Comparison of ENCODE assay signal across 7 mouse cellular contexts in genomic region chr4:128884711-128885095, GRCm38 (mm10). TPM values are rescaled to one million over a fixed set of nuclear protein-coding genes. Genes with fewer than 3 reads are reported as not detected.
DNase-seq lines count a peak whose midpoint lies in the region; ATAC-seq and TF ChIP-seq lines count a peak whose summit lies in the region.

No protein-coding gene starts in this region.

- peaks cover 46% of the 10 kb centered on the region for H3K27me3 ChIP-seq in liver, embryonic 11.5 days (replicated peaks; ENCODE audit: control insufficient read depth, insufficient read depth, low read length)
- no peaks in the 10 kb centered on the region for H3K27me3 ChIP-seq in forebrain, embryonic 14.5 days (replicated peaks; ENCODE audit: control insufficient read depth, insufficient read depth, low read length)
- H3K27me3 ChIP-seq in limb, embryonic 14.5 days (ENCODE audit: control insufficient read depth, insufficient read depth, low read length): no peaks in the 10 kb centered on the region
- H3K27me3 ChIP-seq in small intestine, adult 2 months (ENCODE audit: control insufficient read depth, insufficient read depth, low read length): 0 out of 2 replicates have a peak, but pooled peaks cover 4% of the 10 kb centered on the region

- no peak overlapping the region for H3K9ac ChIP-seq in liver, embryonic 11.5 days (ENCODE audit: low read depth, low read length)
- H3K9ac ChIP-seq in forebrain, embryonic 14.5 days (ENCODE audit: low read length): peak overlapping the region; percentile 77; the same call in 1 of the 2 replicates
- no peak overlapping the region for H3K9ac ChIP-seq in limb, embryonic 14.5 days (ENCODE audit: low read depth, low read length, severe bottlenecking)

- H3K27ac ChIP-seq in liver, embryonic 11.5 days (ENCODE audit: low read depth, low read length): no peak overlapping the region
- H3K27ac ChIP-seq in forebrain, embryonic 14.5 days (ENCODE audit: low read depth, low read length): no peak overlapping the region
- no peak overlapping the region for H3K27ac ChIP-seq in limb, embryonic 14.5 days (replicated peaks; ENCODE audit: low read depth, low read length)
- no peak overlapping the region for H3K27ac ChIP-seq in small intestine, adult 2 months (ENCODE audit: insufficient read depth, low read depth, low read length)

- H3K36me3 ChIP-seq in liver, embryonic 11.5 days (ENCODE audit: control insufficient read depth, insufficient read depth, low read length): no peaks in the 10 kb centered on the region
- no peaks in the 10 kb centered on the region for H3K36me3 ChIP-seq in forebrain, embryonic 14.5 days (ENCODE audit: control insufficient read depth, insufficient read depth, low read length)
- H3K36me3 ChIP-seq in limb, embryonic 14.5 days (ENCODE audit: control insufficient read depth, insufficient read depth, low read length): 0 out of 2 replicates have a peak, but pooled peaks cover 3% of the 10 kb centered on the region
- H3K36me3 ChIP-seq in small intestine, adult 2 months (ENCODE audit: control insufficient read depth, insufficient read depth, low read length): no peaks in the 10 kb centered on the region

- H3K4me1 ChIP-seq in liver, embryonic 11.5 days (replicated peaks; ENCODE audit: control insufficient read depth, insufficient read depth, low read length): peaks cover 10% of the 10 kb centered on the region
- H3K4me1 ChIP-seq in forebrain, embryonic 14.5 days (ENCODE audit: control insufficient read depth, insufficient read depth, low read length): peaks cover 17% of the 10 kb centered on the region
- peaks cover 9% of the 10 kb centered on the region for H3K4me1 ChIP-seq in limb, embryonic 14.5 days (ENCODE audit: control insufficient read depth, insufficient read depth, low read length)
- H3K4me1 ChIP-seq in small intestine, adult 2 months (ENCODE audit: control insufficient read depth, insufficient read depth, insufficient read length, low read length): peaks cover 5% of the 10 kb centered on the region

- WGBS in liver, embryonic 11.5 days: 50% methylated on average over 5 of the region's 5 CpGs
- 58% methylated on average over 5 of the region's 5 CpGs for WGBS in forebrain, embryonic 14.5 days
- WGBS in limb, embryonic 14.5 days: 43% methylated on average over 5 of the region's 5 CpGs
- 49% methylated on average over 5 of the region's 5 CpGs for WGBS in small intestine, adult 2 months

- no peak for DNase-seq in liver, embryonic 11.5 days (ENCODE audit: low spot score)
- DNase-seq in liver: no peak
- no peak for DNase-seq in forebrain, embryonic 14.5 days (ENCODE audit: low spot score)
- DNase-seq in limb, embryonic 14.5 days (ENCODE audit: low spot score): no peak
- DNase-seq in left cerebral cortex, postnatal 36 days (ENCODE audit: low spot score in 2 of 2): no peak

- TF ChIP-seq POLR2A in limb, embryonic 14.5 days (IDR thresholded peaks at IDR 0.05; ENCODE audit: borderline replicate concordance, extremely low read depth, insufficient read depth, insufficient read length): no peak
- TF ChIP-seq POLR2A in small intestine, adult 2 months (IDR thresholded peaks at IDR 0.05; ENCODE audit: low read depth, low read length): no peak

- intact Hi-C loops in left cerebral cortex, postnatal 36 days (cut with DNase I): no loop called here

- H3K4me3 ChIP-seq in liver, embryonic 11.5 days (ENCODE audit: low read depth, low read length): peak overlapping the region; percentile 69
- peak overlapping the region; percentile 71 for H3K4me3 ChIP-seq in forebrain, embryonic 14.5 days (ENCODE audit: low read depth, low read length)
- peak overlapping the region; percentile 69 for H3K4me3 ChIP-seq in limb, embryonic 14.5 days (replicated peaks; ENCODE audit: low read length)
- peak overlapping the region; percentile 74; the same call in 1 of the 2 replicates for H3K4me3 ChIP-seq in small intestine, adult 2 months (ENCODE audit: low read depth, low read length)

- H3K9me3 ChIP-seq in liver, embryonic 11.5 days (ENCODE audit: control insufficient read depth, low read length): no peaks in the 10 kb centered on the region
- H3K9me3 ChIP-seq in forebrain, embryonic 14.5 days (replicated peaks; ENCODE audit: control insufficient read depth, low read length): peaks cover 4% of the 10 kb centered on the region; the same call in 1 of the 2 replicates
- H3K9me3 ChIP-seq in limb, embryonic 14.5 days (ENCODE audit: control insufficient read depth, low read length): no peaks in the 10 kb centered on the region

- 0 out of 2 replicates have a peak, but pooled peaks have one; percentile 16 for ATAC-seq in liver, embryonic 11.5 days (replicated peaks; ENCODE audit: low FRiP score)
- ATAC-seq in forebrain, embryonic 14.5 days: 0 out of 2 replicates have a peak, but pooled peaks have one; percentile 7
- no peak for ATAC-seq in limb, embryonic 14.5 days (ENCODE audit: low FRiP score, low read depth)
- no peak for ATAC-seq in frontal cortex, adult (ENCODE audit: low TSS enrichment)

- TF ChIP-seq CTCF in small intestine, adult 2 months (IDR thresholded peaks at IDR 0.05; ENCODE audit: extremely low read depth, insufficient read length, insufficient replicate concordance, low read depth, low read length): no peak

- H3K4me2 ChIP-seq in liver, embryonic 11.5 days: peak overlapping the region; percentile 100
- H3K4me2 ChIP-seq in forebrain, embryonic 14.5 days (ENCODE audit: low read length): peak overlapping the region; percentile 99
- H3K4me2 ChIP-seq in limb, embryonic 14.5 days (replicated peaks; ENCODE audit: low read depth, low read length, severe bottlenecking): peak overlapping the region; percentile 96

RNA-seq across cellular contexts. Expression of gene Trim62, which starts 1.3 kb away (rescaled TPM):
- 3.0 and 4.3 TPM in 2 replicates for polyA plus RNA-seq in liver, embryonic 11.5 days (2014; fragmentation: Nextera tagmentation; extraction: Ambion mirVana)
- 9.3 and 10.5 TPM in 2 replicates for polyA plus RNA-seq in forebrain, embryonic 14.5 days (2014; fragmentation: Nextera tagmentation; extraction: Ambion mirVana)
- polyA plus RNA-seq in limb, embryonic 14.5 days (2012; rRNA removed): 9.2 and 12.3 TPM in 2 replicates
- polyA plus RNA-seq in limb, embryonic 14.5 days (2014; fragmentation: Nextera tagmentation; extraction: Ambion mirVana): 9.2 and 10.0 TPM in 2 replicates
- 3.0 and 7.7 TPM in 2 replicates for polyA plus RNA-seq in small intestine, adult 2 months (2012; rRNA removed)
- 10 to 100 TPM; 17.6 to 18.9 TPM for total RNA-seq in left cerebral cortex, postnatal 36 days (2021)

Comparison
In these comparisons a context has a peak if more than half of its experiments do, and no peak if none do; other contexts are left out.
1. ATAC-seq: peak in liver, embryonic 11.5 days (single experiment) and forebrain, embryonic 14.5 days (single experiment); none in limb, embryonic 14.5 days (single experiment) and frontal cortex, adult (single experiment).
2. Peak in every context shown above with its lines, with median percentiles within 50 percentile points of each other: H3K4me2 ChIP-seq and H3K4me3 ChIP-seq.